Mouse (Mus musculus) embryonic fibroblast, embryonic 13.5 days (primary cell): ENCODE measurements around the gene Nrxn1. TPM values are rescaled to one million over a fixed set of nuclear protein-coding genes. Genes with fewer than 3 reads are reported as not detected.

ENCODE experiments used
- H3K27ac ChIP-seq: 2 replicates; pipeline ENCODE4 v1.5.1; 2012; ENCODE audit warnings: low read length, control low read depth, inconsistent platforms; ENCODE audit not compliant: insufficient read depth
- H3K4me1 ChIP-seq: 2 replicates; pipeline ENCODE4 v1.6.1; 2011; ENCODE audit warnings: low read length; ENCODE audit not compliant: control insufficient read depth, insufficient read depth
- H3K4me3 ChIP-seq: 2 replicates; pipeline ENCODE4 v1.5.1; 2011; ENCODE audit warnings: mild to moderate bottlenecking, control low read depth, low read length; ENCODE audit not compliant: insufficient read depth
- CTCF ChIP-seq: IDR thresholded peaks from 2 replicates; pipeline ENCODE4 v1.5.1; 2011; ENCODE audit warnings: mild to moderate bottlenecking, control low read depth, low read length, moderate library complexity, borderline replicate concordance; ENCODE audit not compliant: insufficient read depth
- POLR2A ChIP-seq: IDR thresholded peaks from 2 replicates; pipeline ENCODE4 v1.6.1; 2011; ENCODE audit warnings: low read depth, mild to moderate bottlenecking, control low read depth, low read length, moderate library complexity
- polyA plus RNA-seq: library from polyadenylated mRNA; stranded (reverse); fragments of >200 nt; gene quantifications from 2 replicates; pipeline ENCODE4 v1.2.4, GENCODE M21; 2011; ENCODE audit warnings: low read depth; ENCODE audit not compliant: missing spikeins, insufficient read length

The Nrxn1 gene
- polyA plus RNA-seq, 1 experiment: 1.3 TPM

GRCm38 (mm10) chr17:90087616-90088313 is 1005.1 kb downstream of the Nrxn1 start:
- Histone ChIP-seq H3K4me1 (no peaks in the 10 kb centered on the region), H3K4me3 (no peak overlapping the region), H3K27ac (no peak overlapping the region)
- no peak for TF ChIP-seq CTCF
- no peak for TF ChIP-seq POLR2A

- Histone ChIP-seq H3K27ac (no peak overlapping the region), H3K4me1 (no peaks in the 10 kb centered on the region), H3K4me3 (no peak overlapping the region)
- TF ChIP-seq POLR2A (no peak), CTCF (no peak)
Observed at GRCm38 (mm10) chr17:90086826-90087225, 1006.0 kb downstream of the Nrxn1 start.

- H3K27ac ChIP-seq: no peak overlapping the region
- TF ChIP-seq CTCF: no peak
- no peak for TF ChIP-seq POLR2A
- no peaks in the 10 kb centered on the region for H3K4me1 ChIP-seq
- no peak overlapping the region for H3K4me3 ChIP-seq
Observed at GRCm38 (mm10) chr17:90079003-90079402, 1013.9 kb downstream of the Nrxn1 start.

GRCm38 (mm10) chr17:90078488-90078887 is 1014.4 kb downstream of the Nrxn1 start:
- no peak overlapping the region for H3K27ac ChIP-seq
- H3K4me3 ChIP-seq: no peak overlapping the region
- TF ChIP-seq POLR2A: no peak
- no peak for TF ChIP-seq CTCF
- no peaks in the 10 kb centered on the region for H3K4me1 ChIP-seq

GRCm38 (mm10) chr17:90062866-90063265 is 1030.0 kb downstream of the Nrxn1 start:
- TF ChIP-seq POLR2A (no peak), CTCF (no peak)
- Histone ChIP-seq H3K4me1 (no peaks in the 10 kb centered on the region), H3K27ac (no peak overlapping the region), H3K4me3 (no peak overlapping the region)

- TF ChIP-seq CTCF: no peak
- no peak for TF ChIP-seq POLR2A
- no peaks in the 10 kb centered on the region for H3K4me1 ChIP-seq
- H3K27ac ChIP-seq: no peak overlapping the region
- no peak overlapping the region for H3K4me3 ChIP-seq
Observed at GRCm38 (mm10) chr17:90060872-90061271, 1032.0 kb downstream of the Nrxn1 start.

- Histone ChIP-seq H3K27ac (no peak overlapping the region), H3K4me3 (no peak overlapping the region), H3K4me1 (no peaks in the 10 kb centered on the region)
- no peak for TF ChIP-seq CTCF
- TF ChIP-seq POLR2A: no peak
Observed at GRCm38 (mm10) chr17:90060168-90060567, 1032.7 kb downstream of the Nrxn1 start.

GRCm38 (mm10) chr17:90059320-90060111 is 1033.4 kb downstream of the Nrxn1 start:
- TF ChIP-seq POLR2A (no peak), CTCF (no peak)
- Histone ChIP-seq H3K4me3 (no peak overlapping the region), H3K4me1 (no peaks in the 10 kb centered on the region), H3K27ac (no peak overlapping the region; the same call in 1 of the 2 replicates)

- Histone ChIP-seq H3K4me1 (no peaks in the 10 kb centered on the region), H3K4me3 (no peak overlapping the region)
- TF ChIP-seq POLR2A (no peak), CTCF (no peak)
Observed at GRCm38 (mm10) chr17:90054312-90054711, 1038.6 kb downstream of the Nrxn1 start.

GRCm38 (mm10) chr17:90039316-90039715 is 1053.6 kb downstream of the Nrxn1 start:
- H3K4me1 ChIP-seq: no peaks in the 10 kb centered on the region
- TF ChIP-seq POLR2A: no peak
- TF ChIP-seq CTCF: no peak
- no peak overlapping the region for H3K27ac ChIP-seq
- no peak overlapping the region for H3K4me3 ChIP-seq

More at GRCm38 (mm10) chr17:90054312-90054711, 1038.6 kb downstream of the Nrxn1 start:
- H3K27ac ChIP-seq: no peak overlapping the region

GRCm38 (mm10) chr17:90032416-90032815 is 1060.5 kb downstream of the Nrxn1 start:
- H3K27ac ChIP-seq: no peak overlapping the region
- H3K4me3 ChIP-seq: no peak overlapping the region
- H3K4me1 ChIP-seq: no peaks in the 10 kb centered on the region
- no peak for TF ChIP-seq CTCF
- no peak for TF ChIP-seq POLR2A
